Mouse (Mus musculus): ENCODE data around the gene Pkdrej.
"Not testable (repeated sequence)": the region's sequence is repeated elsewhere in the genome, so short reads cannot be mapped to it uniquely, and the experiment has no call there.

Pkdrej gene

GRCm38 (mm10) chr15:85821203-85822010 is at the start of gene Pkdrej:
Gene Pkdrej (minus strand): TSS chr15:85821734.
- DNase-seq (ENCODE audit: low spot score) = no peak

- peak; percentile 43 for DNase-seq (ENCODE audit: low spot score)
These were observed 46.2 kb upstream of the Pkdrej start for GRCm38 (mm10) chr15:85867696-85868095.

DNA sequence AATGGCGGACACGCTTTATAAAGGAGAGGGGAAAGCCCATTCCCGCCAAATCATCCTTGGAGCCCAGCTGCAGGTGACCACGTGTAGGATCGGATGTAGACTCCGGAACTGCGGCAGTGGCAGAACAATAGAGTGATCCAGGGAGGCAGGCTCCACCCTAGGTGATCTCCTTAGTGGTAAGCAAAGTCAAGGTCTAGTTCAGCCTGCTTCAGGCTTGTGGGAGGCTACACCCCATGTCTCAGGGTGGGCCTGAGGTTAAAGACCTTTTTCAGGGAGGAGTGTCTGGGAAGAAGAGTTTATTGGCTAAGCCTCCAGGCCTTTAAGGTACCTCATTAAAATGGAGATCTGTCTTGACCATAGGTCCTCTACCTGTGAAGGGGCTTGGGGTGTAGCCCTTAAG is 44.4 kb upstream of the Pkdrej start:
- DNase-seq (ENCODE audit: low spot score) = not testable (repeated sequence)

- DNase-seq (ENCODE audit: low spot score) = peak; percentile 91
These were observed 38.0 kb upstream of the Pkdrej start, which contains the start of gene Gtse1 for GRCm38 (mm10) chr15:85859490-85860031. Gene Gtse1 (plus strand): TSS chr15:85859745.

GRCm38 (mm10) chr15:85858980-85859489 is 37.5 kb upstream of the Pkdrej start:
- DNase-seq (ENCODE audit: low spot score) = no peak

GRCm38 (mm10) chr15:85851656-85852392 is 30.3 kb upstream of the Pkdrej start:
- no peak for DNase-seq (ENCODE audit: low spot score)

GRCm38 (mm10) chr15:85845071-85845470 is 23.5 kb upstream of the Pkdrej start:
- no peak for DNase-seq (ENCODE audit: low spot score)

DNA sequence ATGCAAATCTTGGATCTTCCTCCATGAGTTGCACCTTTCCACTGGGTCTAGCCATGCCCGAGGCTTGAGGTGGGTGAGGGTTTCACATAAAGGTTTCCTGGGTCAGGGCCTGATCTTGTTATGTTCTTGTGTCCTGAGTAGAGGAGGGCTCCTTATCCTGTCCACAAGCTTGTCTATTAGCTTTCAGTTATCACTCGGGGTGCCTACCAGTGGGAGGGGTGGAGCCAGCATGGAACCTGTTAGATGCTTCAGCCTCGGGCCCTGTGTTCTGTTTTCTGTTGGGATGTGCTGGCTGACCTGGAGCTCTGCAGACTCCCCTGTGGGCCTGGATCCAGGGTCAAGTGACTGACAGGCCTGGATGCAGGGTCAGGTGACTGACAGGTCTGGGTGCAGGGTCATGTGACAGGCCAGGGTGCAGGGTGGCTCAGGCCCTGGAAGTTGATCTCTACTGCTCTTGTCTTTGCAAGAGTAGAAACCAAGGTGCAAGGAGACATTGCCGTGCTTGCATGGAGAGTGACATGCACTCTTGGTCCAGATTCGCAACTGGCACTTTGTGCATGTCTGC is 20.3 kb upstream of the Pkdrej start:
- DNase-seq (ENCODE audit: low spot score) = no peak

GRCm38 (mm10) chr15:85840983-85841382 is 19.4 kb upstream of the Pkdrej start:
- DNase-seq (ENCODE audit: low spot score) = no peak

DNA sequence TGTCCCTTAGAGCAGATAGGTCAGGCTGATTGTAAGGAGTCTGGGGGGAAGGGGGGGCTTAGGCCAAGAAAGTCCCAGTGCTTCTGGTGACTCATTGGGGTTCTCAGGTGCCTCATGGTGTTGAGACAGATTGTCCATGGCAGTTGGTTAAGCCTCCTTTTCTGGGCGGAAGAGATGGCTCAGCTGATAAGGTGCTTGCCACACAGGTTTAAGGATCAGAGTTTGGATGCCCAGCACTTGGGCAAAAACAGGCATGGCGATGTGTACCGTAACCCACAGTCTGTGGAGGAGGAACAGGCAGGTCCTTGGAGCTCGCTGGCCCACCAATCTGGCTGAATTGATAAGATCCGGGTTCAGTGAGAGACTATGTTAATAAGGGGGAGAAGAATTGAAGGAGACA is 15.4 kb upstream of the Pkdrej start:
- no peak for DNase-seq (ENCODE audit: low spot score)

DNA sequence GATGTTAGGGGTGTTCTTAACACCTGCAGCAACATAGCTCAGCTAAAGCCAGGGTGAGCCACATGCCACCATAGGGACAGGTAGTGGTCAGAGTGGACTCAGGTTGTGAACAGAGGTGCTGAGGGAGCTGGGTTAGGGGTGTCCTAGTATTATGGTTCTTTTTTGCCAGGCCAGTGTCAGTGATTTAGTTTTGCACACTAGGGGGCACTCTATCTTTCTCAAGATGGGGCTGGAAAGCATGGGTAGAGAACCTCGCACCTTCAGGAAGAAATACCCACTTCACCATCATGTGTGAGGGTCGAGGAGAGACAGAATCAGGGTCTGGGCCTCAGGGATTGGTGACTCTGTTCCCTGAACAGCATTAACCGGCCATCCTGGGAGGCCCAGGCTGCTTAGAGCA is 13.8 kb upstream of the Pkdrej start:
- no peak for DNase-seq (ENCODE audit: low spot score)

GRCm38 (mm10) chr15:85832599-85832998 is 11.1 kb upstream of the Pkdrej start:
- DNase-seq (ENCODE audit: low spot score) = no peak

GRCm38 (mm10) chr15:85831954-85832590 is 10.5 kb upstream of the Pkdrej start, which contains the start of gene Ttc38:
Gene Ttc38 (plus strand): TSS chr15:85832306.
- DNase-seq (ENCODE audit: low spot score) = peak; percentile 73

DNA sequence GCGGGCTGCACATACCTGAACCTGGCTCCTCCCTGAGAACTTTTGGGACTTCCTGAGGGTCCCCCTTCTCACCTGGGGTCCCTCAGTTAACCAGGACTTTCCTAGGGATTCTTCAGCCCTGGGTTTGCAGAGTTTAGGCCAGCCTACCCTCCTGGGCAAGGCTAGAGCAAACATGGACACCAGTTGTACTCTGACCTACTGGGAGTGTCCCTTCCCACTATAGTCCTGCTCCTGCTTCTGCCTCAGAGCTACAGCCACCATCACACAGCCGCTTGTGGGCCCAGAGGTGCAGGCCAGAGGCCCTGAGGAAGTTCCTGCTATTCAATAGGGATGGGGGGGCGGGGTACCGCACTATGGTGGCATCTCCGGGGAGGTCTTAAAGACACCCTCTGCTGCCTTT is 7.9 kb upstream of the Pkdrej start:
- no peak for DNase-seq (ENCODE audit: low spot score)

- DNase-seq (ENCODE audit: low spot score) = no peak
These were observed 6.5 kb upstream of the Pkdrej start for GRCm38 (mm10) chr15:85828071-85828470.

DNA sequence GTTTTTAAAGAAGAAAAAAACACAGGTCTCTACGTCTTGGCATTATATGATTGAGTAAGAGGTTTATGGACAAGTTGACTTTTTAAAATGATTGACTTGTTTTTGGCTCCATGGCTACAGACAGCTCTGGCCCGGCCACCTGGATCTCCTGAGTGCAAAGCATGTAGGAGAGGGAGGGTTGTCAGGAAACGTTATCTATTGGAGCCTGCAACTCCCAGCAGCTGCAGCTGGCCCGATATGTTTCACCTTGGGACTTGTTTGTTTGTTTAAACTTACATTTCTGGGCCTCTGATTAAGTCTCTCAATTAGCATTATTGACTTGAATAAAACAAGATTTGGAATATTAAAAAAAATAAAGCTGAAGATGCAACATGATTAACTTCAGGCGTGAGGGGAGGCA is 5.1 kb upstream of the Pkdrej start:
- no peak for DNase-seq (ENCODE audit: low spot score)

- DNase-seq (ENCODE audit: low spot score) = no peak
These were observed 451 bp upstream of the Pkdrej start for GRCm38 (mm10) chr15:85822011-85822359.

- no peak for DNase-seq (ENCODE audit: low spot score)
These were observed 8.1 kb downstream of the Pkdrej start for GRCm38 (mm10) chr15:85813428-85813827.

- DNase-seq (ENCODE audit: low spot score) = peak; percentile 95
These were observed 9.8 kb downstream of the Pkdrej start, which contains the start of gene Cdpf1 for GRCm38 (mm10) chr15:85811535-85812277. Gene Cdpf1 (minus strand): TSS chr15:85811697.

DNA sequence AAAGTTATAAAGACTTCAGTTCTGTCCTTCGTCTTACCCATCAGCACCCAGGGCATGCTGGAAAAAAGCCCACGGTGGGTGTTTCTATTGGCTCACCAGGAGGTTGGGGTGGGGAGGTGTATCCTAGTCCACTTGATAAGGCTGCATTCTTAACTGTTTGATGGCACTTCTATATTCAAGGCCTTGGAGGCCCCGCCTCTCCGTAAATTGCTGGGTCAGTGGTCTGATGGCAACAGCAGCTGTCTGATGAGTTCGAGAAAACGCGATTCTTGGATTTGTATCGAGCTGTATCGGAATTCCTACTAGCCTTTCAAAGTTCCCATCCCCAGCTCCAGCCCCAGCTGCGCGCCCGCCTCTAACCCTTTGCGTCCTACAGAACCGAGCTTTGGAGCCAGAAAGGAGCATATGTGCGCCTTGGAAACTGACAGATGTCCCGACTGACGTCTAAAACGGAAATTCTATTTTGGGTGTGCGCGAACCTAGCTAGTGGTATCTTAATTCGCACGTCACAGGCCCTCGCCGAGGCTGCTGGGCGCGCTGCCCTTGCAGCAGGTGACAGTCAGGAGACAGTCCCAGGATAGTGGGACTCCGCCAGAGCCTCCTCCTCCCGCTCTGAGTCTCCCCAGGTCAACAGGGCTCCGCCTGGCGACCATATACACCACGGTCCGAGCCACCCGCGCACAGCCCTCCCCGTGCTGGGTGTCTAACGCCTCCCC is 10.6 kb downstream of the Pkdrej start:
- peak; percentile 48 for DNase-seq (ENCODE audit: low spot score)

DNA sequence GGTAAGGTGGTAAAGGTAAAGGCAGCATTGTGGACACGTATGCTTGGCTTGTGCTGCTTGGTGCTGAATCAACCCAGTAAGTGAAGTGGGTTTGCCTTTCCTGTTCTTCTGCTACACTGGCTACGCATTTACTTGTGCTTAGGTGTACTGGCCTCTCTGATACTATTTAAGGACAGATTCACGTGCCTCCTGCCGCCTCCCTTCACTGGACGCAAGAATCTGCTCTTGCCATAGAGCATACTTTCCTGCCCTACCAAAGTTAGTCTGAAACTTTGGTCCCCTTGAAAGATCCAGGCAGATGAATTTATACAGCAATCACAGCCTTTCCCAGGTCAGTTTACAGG is 11.1 kb downstream of the Pkdrej start:
- DNase-seq (ENCODE audit: low spot score) = no peak

Measured in ovary, adult 18-20 months (tissue).